Mouse (Mus musculus): Measurements from ENCODE around the gene Grin2a.

Grin2a gene

DNA sequence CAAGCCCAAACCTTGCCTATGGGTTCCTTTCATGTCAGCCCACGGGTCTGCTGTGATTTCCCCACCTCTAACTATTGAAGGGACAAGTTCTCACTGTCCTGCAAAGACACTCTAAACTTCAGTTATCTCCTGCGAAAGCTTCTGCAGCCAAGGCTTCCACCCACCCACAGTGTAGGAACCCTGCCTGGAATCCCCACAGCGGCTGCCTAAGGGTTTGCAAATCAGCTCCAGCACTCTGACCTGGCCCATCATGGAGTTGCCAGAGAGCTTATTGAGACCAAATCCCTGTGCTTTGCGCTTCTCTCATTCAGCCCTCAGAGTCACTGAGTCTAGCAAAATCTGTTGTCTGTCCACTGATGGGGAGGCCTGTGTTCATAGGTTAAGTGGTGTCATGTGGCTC is 130.3 kb downstream of the Grin2a start:
- no peak for DNase-seq (ENCODE audit: low spot score in 2 of 2)

DNA sequence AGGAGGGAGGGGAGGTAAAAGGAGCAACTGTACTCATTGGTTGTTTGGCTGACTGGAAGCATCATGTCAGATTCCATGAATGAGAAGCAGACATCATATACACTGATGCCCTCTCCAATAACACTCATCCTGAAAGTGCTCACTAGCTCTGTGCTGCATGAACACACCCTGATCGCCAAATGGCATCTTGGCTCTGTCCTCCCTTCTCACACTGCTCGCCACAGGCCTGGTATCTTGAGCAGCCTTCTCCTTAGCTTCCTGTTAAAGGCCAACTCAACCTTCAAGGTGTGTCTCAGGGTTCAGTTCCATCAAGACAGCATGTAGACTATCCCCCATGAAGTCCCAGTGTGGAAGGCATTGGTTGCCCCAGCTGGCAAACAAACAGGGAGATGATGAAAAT is 137.6 kb downstream of the Grin2a start:
- no peak for DNase-seq (ENCODE audit: low spot score in 2 of 2)

DNA sequence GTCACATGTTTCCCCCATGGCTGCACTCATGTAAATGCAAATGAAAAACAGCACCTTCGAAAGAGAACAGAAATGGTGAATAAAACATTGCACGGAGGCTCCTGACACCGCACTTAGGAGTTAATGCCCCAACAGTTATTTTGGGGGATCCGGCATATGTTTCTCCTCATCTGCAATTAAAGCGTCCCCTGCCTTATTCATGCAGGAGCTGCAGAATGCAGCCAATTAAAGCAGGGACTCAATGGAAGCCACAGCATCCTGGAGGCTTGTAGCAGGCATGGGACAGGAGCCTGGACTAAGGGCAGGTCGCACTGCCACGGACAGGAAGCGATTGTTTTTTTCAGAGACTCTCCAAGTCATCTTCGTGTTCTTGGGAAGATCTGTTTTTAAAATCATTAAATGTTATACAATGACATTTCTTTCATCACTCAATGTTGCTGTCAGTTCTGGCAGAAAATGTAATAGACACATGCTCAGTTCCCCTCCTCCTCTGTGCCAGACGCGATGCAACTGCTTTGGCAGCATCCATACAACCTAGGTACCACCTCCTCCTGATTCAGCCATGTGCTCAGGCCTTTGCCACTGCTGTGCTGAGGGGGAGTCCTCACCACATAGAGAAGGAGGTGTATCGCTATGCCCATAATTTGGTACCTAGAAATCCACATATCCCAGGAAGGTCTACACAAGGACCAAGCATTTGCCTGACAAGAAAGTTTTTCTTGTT is 143.9 kb downstream of the Grin2a start:
- no peak for DNase-seq (ENCODE audit: low spot score in 2 of 2)

DNA sequence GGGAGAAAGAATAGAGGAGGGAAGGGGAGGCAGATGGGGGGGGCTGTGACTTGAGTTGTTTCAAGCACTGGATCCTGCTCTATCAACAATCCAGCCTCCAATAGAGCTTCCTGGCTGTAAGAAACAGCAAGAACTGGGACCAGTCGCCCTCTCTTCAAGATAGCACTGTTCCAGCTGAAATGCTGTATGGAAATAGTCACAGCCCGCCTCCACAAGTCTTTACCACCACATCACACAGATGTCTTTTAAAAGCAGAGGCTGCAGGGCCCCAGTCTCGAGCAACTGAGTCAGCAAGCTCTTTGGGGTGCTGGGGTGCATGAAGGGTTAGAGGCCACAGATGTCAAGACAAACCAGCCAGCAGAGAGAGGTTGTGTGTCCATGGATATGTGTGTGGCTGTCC is 153.9 kb downstream of the Grin2a start:
- no peak for DNase-seq (ENCODE audit: low spot score in 2 of 2)

DNA sequence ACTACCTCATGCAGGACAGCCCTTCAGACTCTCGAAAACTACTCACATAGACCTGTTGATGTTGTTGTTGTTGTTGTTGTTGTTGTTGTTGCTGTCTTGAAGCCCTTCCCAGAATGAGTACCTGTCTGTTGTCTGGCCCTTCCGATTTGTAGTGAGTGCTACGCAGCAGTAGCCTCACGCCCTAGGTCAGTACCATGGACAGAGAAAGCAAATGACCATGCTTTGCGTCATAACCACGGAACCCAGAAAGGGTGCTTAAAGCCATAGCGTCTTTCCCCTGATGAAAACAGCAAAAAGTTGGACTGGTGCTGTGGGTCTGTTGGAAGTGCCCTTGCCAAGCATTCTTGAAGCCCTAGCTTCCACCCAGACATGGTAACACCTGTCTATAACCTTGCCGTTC is 158.8 kb downstream of the Grin2a start:
- DNase-seq (ENCODE audit: low spot score in 2 of 2), result no peak

DNA sequence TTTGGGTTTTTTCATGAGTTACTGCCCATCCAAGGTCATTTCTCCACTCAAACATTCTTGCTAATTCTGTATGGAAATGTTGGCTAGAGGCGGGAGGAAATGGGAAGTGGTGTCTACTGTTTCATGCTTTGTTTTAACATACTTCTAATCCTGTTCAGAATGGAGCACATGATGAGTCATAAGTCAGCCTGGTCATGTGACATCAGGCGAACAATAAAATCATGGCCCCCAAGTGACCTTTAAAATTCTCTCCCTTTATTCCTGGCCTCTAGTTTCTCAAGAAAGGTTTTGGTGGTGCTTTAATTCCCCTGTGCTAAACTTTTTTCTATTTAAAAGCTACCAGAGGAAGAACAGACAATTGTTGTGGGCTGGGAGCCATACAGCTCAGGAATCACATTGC is 161.1 kb downstream of the Grin2a start:
- no peak for DNase-seq (ENCODE audit: low spot score in 2 of 2)

DNA sequence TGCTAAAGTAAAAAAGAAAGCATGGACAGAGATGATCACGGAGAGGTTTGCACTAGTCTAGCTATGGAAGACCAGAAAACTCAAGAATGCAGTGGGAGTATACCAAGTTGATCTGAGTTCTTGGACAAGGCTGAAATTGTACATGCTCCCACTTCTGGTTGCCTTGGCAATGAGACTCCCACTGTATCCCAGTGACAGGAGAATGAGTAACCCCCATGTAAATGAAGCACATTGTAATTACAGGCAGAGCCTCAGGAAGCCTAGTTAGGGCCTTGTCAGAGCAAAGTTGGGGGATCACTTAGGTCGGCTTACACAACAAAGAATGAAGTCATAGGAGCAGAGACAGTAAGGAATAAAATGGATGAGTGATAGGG is 170.3 kb downstream of the Grin2a start:
- no peak for DNase-seq (ENCODE audit: low spot score in 2 of 2)

DNA sequence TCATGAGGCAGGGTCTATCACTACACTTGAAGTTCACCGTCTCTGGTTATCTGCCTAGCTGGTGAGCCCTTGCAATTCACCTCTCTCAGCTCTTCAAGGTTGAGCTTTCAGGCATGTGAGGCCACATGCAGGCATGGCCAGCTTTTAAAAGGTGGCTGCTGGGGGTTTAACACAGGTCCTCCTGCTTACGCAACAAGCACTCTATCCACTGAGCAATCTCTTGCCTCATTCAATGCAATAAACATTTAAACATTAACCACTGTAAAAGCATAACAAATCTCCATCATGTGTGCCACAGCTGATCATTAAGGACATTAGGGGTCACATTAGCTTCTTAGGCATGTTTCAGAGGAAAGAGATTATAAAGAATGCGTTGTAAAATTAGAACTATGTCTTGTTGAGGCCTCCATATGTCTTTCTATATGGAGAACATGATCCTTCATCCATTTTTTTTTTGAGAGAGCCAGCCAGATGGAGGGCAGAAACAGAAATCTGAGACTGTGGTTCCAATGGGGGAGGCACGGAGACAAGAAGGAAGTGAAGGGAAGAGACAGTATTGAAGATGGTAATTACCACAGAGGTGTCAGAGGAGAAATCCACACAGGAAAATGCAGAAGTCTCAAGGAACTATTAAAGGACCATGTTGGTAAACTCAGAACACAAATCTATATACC is 170.8 kb downstream of the Grin2a start:
- no peak for DNase-seq (ENCODE audit: low spot score in 2 of 2)

DNA sequence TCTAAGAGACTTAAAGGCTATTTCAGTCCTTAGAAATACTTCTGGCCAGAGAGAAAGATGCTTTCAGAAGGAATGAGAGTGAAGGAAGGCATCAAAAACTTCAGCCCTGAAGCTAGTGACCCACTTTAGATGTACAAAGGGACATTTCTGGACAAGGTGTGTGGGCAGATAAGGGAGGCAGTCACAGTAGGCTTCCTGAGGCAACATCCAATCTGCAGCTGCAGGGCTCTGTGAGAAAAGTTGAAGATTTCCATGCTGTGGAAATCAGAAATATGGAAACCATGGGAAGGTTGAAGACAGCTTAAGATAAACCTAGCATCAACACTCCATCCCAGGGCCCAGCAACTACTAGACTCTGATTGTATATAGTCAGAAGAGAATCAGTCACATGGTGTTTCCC is 171.7 kb downstream of the Grin2a start:
- DNase-seq (ENCODE audit: low spot score in 2 of 2), result no peak

DNA sequence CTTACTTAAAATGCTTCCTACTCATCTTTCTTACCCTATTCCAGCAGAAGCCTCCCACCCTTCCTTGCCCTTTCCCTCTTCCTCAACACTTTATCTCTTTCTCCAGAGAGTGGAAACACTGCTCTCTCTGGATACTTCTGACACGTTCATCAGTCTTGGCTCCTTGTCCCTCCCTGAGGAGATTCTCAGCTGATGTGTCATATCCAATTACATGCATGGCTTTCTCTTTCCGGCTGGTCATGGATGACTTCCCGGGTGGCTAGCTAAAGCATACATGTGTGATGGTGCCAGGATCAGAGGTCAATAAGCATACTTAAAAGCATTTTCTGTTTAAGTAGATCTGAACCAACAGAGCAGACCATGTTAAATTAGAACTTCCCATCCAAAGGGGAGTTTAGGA is 175.9 kb downstream of the Grin2a start:
- no peak for DNase-seq (ENCODE audit: low spot score in 2 of 2)

DNA sequence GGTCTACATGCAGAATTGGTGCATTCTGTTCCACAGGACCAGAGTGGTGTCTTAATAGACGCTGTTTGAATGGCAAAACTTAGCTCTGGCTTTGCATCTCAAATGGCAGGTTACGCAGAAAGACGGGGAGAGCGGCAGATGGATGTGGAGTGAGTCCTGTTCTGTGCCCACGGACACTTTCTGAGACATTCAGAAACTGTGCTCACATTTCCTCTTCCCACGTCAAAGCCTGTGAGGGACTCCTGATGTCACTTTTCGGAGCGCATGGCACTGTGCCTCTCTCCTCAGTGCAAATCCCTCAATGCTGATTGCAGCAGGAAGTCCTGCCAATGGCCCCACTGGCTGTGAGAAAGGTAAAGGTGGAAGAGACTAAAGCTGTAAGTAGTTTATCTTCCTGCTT is 194.0 kb downstream of the Grin2a start:
- no peak for DNase-seq (ENCODE audit: low spot score in 2 of 2)

DNA sequence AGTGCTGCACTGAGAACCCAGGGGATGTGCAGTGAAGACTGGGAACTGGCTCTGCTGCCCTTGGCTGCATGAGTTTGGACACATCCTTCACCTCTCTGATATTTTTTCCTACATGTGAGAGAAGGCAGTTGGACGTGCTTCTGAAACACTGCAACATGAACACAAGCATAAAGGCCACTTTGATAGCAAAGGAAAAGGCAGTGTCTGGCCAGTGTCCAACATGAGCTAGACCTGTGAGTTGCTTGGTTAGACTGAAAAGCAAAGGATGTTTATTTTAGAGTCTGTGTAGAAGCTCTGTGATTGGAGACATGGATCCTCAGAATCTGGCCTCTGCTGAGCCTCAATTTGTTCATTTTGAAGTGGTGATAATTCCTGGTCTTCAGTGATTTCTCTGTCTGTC is 195.1 kb downstream of the Grin2a start:
- DNase-seq (ENCODE audit: low spot score in 2 of 2), result no peak

DNA sequence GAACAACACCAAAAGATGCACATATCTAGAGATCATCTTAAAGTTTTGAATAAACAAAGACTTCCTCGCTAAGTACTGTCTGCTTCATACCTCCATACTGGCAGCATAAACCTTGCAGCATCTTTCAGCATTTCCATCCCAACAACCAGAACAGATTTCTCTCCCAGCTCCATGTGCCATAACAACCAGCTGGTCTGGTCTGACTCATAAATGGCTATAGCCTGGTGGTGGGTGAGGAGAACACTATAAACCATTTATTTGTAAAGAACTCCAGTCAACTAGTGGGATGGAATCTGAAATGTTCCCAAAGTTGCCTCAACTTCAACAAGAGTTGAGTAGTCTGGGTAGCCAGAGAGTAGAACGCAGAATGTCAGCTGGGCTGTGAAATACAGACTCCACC is 202.4 kb downstream of the Grin2a start:
- no peak for DNase-seq (ENCODE audit: low spot score in 2 of 2)

DNA sequence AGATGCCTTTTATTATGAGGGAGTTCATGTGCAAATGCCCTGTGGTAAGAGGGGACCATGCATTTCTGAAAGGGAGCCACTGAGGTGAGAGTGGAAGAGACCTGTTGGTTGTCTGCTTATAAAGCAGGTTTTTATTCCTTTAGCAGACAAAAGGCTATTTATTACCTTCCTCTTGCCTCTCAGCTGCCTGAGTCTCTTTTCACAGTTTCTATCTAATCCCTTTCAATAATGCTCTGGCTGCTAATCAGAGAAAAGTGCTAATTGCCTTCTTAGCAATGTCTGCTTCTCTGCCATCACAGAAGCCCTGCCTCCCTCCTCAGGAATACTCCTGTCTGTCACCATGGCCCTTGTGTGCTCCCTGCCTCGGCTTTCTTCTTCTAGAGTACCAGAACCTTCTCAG is 209.1 kb downstream of the Grin2a start:
- no peak for DNase-seq (ENCODE audit: low spot score in 2 of 2)

DNA sequence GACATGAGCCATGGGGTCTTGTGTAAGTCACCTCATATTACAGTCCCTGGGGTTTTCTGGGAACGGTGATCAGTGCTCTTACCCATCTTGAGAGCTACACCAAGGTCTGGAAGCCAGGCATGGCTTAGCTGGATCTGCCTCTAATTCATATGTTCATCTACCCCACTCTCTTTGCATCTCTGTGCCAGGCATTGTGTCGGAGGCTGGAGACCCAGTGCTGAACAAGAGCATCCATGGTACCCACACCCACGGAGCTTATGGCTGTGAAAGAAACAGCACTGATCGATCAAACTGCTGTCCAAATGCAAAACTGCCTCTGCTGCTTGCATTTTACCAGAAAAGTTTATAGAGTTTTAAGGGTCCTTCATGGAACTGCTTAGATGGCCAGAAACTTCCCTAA is 209.5 kb downstream of the Grin2a start:
- DNase-seq (ENCODE audit: low spot score in 2 of 2), result no peak

DNA sequence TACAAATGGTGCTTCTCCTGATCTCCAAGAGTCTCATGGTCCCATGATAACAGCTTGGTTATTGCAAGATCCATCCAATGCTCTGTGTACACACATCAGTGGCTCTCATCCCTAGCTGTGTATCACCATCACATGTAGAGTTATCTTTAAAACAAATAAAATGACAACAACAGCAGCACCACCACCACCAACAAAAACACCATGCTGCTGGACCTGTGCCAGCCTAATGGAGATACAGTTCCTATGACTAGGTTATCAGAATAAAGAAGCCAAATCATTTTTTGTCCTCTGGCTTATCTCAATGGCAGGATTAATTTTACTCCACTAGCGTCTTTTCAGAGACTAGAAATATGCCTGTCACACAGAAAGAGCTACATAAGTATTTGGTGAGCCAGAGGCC is 226.4 kb downstream of the Grin2a start:
- DNase-seq (ENCODE audit: low spot score in 2 of 2), result no peak

DNA sequence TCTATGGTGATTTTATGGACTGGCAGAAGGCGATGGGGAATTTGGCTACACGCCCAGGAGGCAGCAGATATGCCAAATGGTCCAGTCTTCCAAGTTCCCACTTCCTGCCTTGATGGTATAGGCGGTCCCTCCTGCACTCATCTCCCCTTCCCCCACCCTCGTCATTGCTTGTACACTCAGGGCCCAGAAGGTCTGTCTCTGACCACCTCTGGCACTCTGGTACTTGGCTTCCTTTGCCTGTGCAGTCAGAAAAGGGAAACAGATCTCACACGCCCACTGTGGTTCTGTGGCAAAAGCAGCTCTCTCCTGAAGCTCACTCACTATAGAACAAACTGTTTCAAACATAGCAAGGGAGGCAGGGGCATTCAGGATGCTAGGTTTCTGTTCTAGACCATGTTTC is 227.0 kb downstream of the Grin2a start:
- no peak for DNase-seq (ENCODE audit: low spot score in 2 of 2)

DNA sequence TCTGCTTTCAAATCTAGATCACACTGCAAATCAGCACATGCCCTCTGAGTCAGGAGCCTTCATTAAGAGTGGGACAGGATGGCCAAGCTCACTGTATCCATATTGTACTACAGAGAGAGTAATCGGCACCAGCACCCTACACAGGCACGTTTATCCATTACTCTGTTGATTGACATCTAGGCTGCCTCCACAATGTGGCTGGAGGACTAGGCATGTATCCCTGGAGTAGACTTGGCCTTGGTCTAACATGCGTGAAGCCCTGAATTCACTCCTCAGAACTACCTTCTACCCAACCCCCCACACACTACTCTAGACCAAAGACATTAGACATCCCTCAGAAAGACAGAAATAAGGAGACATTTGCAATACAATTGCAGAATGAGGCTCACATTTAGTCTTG is 227.4 kb downstream of the Grin2a start:
- DNase-seq (ENCODE audit: low spot score in 2 of 2), result no peak

DNA sequence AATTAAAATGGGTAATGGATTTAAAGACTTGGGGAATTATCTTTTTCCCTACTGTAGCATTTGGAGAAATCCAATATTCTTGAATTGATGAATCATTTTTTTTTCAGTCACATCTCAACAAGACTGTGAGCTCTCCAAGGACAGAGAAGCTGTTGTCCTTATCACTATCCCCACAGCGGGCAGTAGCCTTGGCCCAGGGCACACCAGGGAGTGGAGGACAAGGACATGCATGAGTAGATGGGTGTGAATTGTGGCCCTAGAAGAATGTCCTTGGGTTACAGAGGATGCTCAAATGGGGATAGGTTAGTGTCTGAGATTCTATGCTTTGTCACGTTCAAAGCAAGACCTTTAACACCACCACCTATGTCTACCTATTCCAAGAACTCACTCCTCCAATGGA is 231.3 kb downstream of the Grin2a start:
- no peak for DNase-seq (ENCODE audit: low spot score in 2 of 2)

DNA sequence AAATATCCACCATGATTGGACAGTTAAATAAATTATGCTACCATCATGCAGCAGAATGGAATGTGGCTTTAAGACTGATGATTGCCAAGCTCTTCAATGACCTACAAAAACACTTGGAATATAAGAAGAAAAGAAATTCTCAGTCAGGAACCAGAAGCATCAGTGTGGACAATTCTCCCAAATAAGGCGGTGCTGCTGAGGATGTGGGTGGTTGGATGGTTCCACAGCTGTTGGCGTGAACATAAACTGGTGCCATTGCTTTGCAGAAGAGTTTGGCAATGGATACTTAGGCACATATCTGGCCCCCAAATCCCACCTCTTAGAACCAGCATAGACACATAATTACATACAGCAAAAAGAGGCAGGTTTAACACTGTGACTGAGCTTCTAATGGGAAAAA is 235.0 kb downstream of the Grin2a start:
- no peak for DNase-seq (ENCODE audit: low spot score in 2 of 2)

DNA sequence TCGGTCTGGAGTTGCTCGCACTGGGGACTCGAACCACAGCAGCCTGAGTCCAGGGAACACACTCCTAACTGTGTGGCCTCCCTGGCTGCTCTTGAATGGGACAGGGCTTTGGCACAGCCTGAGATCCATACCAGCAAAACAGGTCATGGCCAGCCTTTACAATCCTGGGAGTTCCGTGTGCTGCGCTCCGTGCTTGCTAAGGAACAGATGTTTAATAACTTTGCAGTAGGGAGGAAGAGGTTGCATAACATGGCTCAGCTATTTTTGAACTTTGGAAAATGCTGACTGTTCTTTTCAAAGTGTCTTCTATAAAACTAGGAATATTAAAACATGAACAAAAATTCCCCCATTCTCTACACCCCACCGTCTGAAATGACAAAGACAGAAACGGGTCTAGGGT is 238.5 kb downstream of the Grin2a start:
- no peak for DNase-seq (ENCODE audit: low spot score in 2 of 2)

DNA sequence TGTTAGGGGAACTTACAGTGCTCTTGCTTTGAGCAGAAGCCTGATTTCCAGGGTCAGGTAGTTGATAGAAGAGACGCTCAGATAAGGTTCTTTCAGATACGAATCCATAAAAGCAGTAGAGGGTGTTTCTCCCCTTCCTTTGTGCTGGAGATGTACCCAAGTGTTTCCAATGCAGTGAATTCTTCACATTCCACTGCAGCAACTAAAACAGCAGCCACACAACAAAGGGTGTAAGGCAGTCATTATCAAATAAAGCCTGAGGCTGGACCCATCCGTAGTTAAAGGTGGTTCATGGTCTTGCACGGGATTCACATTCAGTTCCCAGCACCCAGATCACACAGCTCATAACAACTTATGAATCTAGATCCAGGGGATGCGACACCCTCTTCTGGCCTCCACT is 241.3 kb downstream of the Grin2a start:
- no peak for DNase-seq (ENCODE audit: low spot score in 2 of 2)

DNA sequence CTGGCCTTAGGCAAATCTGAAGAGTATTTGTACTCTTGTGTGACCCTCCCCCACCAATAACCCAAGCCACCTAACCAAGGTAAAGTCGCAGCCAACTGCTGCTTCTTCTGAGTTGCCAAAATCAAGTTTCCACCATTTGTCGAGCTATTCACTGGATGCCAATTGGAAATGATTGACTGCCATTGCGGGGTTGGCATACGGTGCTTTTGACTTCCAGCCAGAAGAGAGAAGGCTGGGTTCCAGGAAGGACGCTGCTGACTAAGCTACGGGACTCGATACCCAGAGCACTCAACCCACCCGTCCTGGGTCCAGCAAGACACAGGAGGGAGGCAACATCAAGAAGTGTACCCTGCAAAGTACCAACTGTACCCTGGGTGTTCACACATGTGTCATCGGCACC is 242.3 kb downstream of the Grin2a start:
- DNase-seq (ENCODE audit: low spot score in 2 of 2), result no peak

DNA sequence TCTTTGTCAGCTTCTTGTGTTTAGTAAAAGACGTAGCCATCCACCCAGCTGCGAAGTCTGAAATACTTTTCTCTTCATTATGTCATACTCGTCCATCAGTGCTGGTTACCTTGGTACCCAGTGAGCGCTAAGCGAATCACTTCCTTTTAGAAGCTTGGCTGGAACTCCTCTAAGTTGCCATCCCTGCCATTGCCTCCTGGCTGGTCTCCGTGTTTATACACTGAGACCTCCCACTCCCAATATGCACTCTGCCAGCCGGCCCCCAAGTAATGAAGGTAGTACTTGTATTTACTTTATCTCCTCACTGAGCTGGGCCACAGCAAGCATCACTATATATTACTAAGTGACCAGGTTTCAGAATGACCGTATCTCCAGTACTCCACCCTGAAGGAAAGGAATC is 242.8 kb downstream of the Grin2a start:
- no peak for DNase-seq (ENCODE audit: low spot score in 2 of 2)
